Mouse (Mus musculus): Measurements from ENCODE around the gene Akt3. TPM values are rescaled to one million over a fixed set of nuclear protein-coding genes. Genes with fewer than 3 reads are reported as not detected.
A peak's percentile ranks its signal among the peaks of the same experiment; 100 is the strongest.

The Akt3 gene
- total RNA-seq, 1 experiment from 2014 or later, result 113 TPM

GRCm38 (mm10) chr1:177198978-177199377, 59.0 kb downstream of the Akt3 start:
- ATAC-seq (replicated peaks in 1 of 2; ENCODE audit: insufficient read depth in 1 of 2, low FRiP score in 2 of 2, low TSS enrichment in 1 of 2, low read depth in 1 of 2, poor library complexity in 2 of 2, severe bottlenecking in 2 of 2), result no peak

- ATAC-seq (replicated peaks in 1 of 2; ENCODE audit: insufficient read depth in 1 of 2, low FRiP score in 2 of 2, low TSS enrichment in 1 of 2, low read depth in 1 of 2, poor library complexity in 2 of 2, severe bottlenecking in 2 of 2), result no peak
These were observed 62.8 kb downstream of the Akt3 start for GRCm38 (mm10) chr1:177195224-177195623.

GRCm38 (mm10) chr1:177194324-177194723, 63.7 kb downstream of the Akt3 start:
- no peak for ATAC-seq (replicated peaks in 1 of 2; ENCODE audit: insufficient read depth in 1 of 2, low FRiP score in 2 of 2, low TSS enrichment in 1 of 2, low read depth in 1 of 2, poor library complexity in 2 of 2, severe bottlenecking in 2 of 2)

GRCm38 (mm10) chr1:177191623-177192022, 66.4 kb downstream of the Akt3 start:
- no peak for ATAC-seq (replicated peaks in 1 of 2; ENCODE audit: insufficient read depth in 1 of 2, low FRiP score in 2 of 2, low TSS enrichment in 1 of 2, low read depth in 1 of 2, poor library complexity in 2 of 2, severe bottlenecking in 2 of 2)

- ATAC-seq (replicated peaks in 1 of 2; ENCODE audit: insufficient read depth in 1 of 2, low FRiP score in 2 of 2, low TSS enrichment in 1 of 2, low read depth in 1 of 2, poor library complexity in 2 of 2, severe bottlenecking in 2 of 2), result no peak
These were observed 67.6 kb downstream of the Akt3 start for GRCm38 (mm10) chr1:177190358-177190757.

GRCm38 (mm10) chr1:177188708-177189107, 69.3 kb downstream of the Akt3 start:
- ATAC-seq (replicated peaks in 1 of 2; ENCODE audit: insufficient read depth in 1 of 2, low FRiP score in 2 of 2, low TSS enrichment in 1 of 2, low read depth in 1 of 2, poor library complexity in 2 of 2, severe bottlenecking in 2 of 2), result peak; percentile 99

GRCm38 (mm10) chr1:177186751-177187150, 71.3 kb downstream of the Akt3 start:
- no peak for ATAC-seq (replicated peaks in 1 of 2; ENCODE audit: insufficient read depth in 1 of 2, low FRiP score in 2 of 2, low TSS enrichment in 1 of 2, low read depth in 1 of 2, poor library complexity in 2 of 2, severe bottlenecking in 2 of 2)

GRCm38 (mm10) chr1:177179635-177180034, 78.4 kb downstream of the Akt3 start:
- ATAC-seq (replicated peaks in 1 of 2; ENCODE audit: insufficient read depth in 1 of 2, low FRiP score in 2 of 2, low TSS enrichment in 1 of 2, low read depth in 1 of 2, poor library complexity in 2 of 2, severe bottlenecking in 2 of 2), result no peak

- no peak for ATAC-seq (replicated peaks in 1 of 2; ENCODE audit: insufficient read depth in 1 of 2, low FRiP score in 2 of 2, low TSS enrichment in 1 of 2, low read depth in 1 of 2, poor library complexity in 2 of 2, severe bottlenecking in 2 of 2)
These were observed 82.6 kb downstream of the Akt3 start for GRCm38 (mm10) chr1:177175436-177175835.

GRCm38 (mm10) chr1:177171300-177171699, 86.7 kb downstream of the Akt3 start:
- ATAC-seq (replicated peaks in 1 of 2; ENCODE audit: insufficient read depth in 1 of 2, low FRiP score in 2 of 2, low TSS enrichment in 1 of 2, low read depth in 1 of 2, poor library complexity in 2 of 2, severe bottlenecking in 2 of 2), result no peak

GRCm38 (mm10) chr1:177165789-177166188, 92.2 kb downstream of the Akt3 start:
- no peak for ATAC-seq (replicated peaks in 1 of 2; ENCODE audit: insufficient read depth in 1 of 2, low FRiP score in 2 of 2, low TSS enrichment in 1 of 2, low read depth in 1 of 2, poor library complexity in 2 of 2, severe bottlenecking in 2 of 2)

- ATAC-seq (replicated peaks in 1 of 2; ENCODE audit: insufficient read depth in 1 of 2, low FRiP score in 2 of 2, low TSS enrichment in 1 of 2, low read depth in 1 of 2, poor library complexity in 2 of 2, severe bottlenecking in 2 of 2), result no peak
These were observed 92.7 kb downstream of the Akt3 start for GRCm38 (mm10) chr1:177165336-177165735.

GRCm38 (mm10) chr1:177150344-177151021, 107.5 kb downstream of the Akt3 start:
- no peak for ATAC-seq (replicated peaks in 1 of 2; ENCODE audit: insufficient read depth in 1 of 2, low FRiP score in 2 of 2, low TSS enrichment in 1 of 2, low read depth in 1 of 2, poor library complexity in 2 of 2, severe bottlenecking in 2 of 2)

- ATAC-seq (replicated peaks in 1 of 2; ENCODE audit: insufficient read depth in 1 of 2, low FRiP score in 2 of 2, low TSS enrichment in 1 of 2, low read depth in 1 of 2, poor library complexity in 2 of 2, severe bottlenecking in 2 of 2), result no peak
These were observed 109.3 kb downstream of the Akt3 start for GRCm38 (mm10) chr1:177148746-177149145.

GRCm38 (mm10) chr1:177141468-177141867, 116.5 kb downstream of the Akt3 start:
- ATAC-seq (replicated peaks in 1 of 2; ENCODE audit: insufficient read depth in 1 of 2, low FRiP score in 2 of 2, low TSS enrichment in 1 of 2, low read depth in 1 of 2, poor library complexity in 2 of 2, severe bottlenecking in 2 of 2), result no peak

GRCm38 (mm10) chr1:177139652-177140051, 118.4 kb downstream of the Akt3 start:
- no peak for ATAC-seq (replicated peaks in 1 of 2; ENCODE audit: insufficient read depth in 1 of 2, low FRiP score in 2 of 2, low TSS enrichment in 1 of 2, low read depth in 1 of 2, poor library complexity in 2 of 2, severe bottlenecking in 2 of 2)

- ATAC-seq (replicated peaks in 1 of 2; ENCODE audit: insufficient read depth in 1 of 2, low FRiP score in 2 of 2, low TSS enrichment in 1 of 2, low read depth in 1 of 2, poor library complexity in 2 of 2, severe bottlenecking in 2 of 2), result peak; percentile 22 to 53; a peak in 1 of 4 replicates
These were observed 126.5 kb downstream of the Akt3 start for GRCm38 (mm10) chr1:177131458-177131857.

GRCm38 (mm10) chr1:177126674-177127073, 131.3 kb downstream of the Akt3 start:
- ATAC-seq (replicated peaks in 1 of 2; ENCODE audit: insufficient read depth in 1 of 2, low FRiP score in 2 of 2, low TSS enrichment in 1 of 2, low read depth in 1 of 2, poor library complexity in 2 of 2, severe bottlenecking in 2 of 2), result no peak

GRCm38 (mm10) chr1:177110665-177111271, 147.2 kb downstream of the Akt3 start:
- ATAC-seq (replicated peaks in 1 of 2; ENCODE audit: insufficient read depth in 1 of 2, low FRiP score in 2 of 2, low TSS enrichment in 1 of 2, low read depth in 1 of 2, poor library complexity in 2 of 2, severe bottlenecking in 2 of 2), result peak; percentile 42 to 69; a peak in 3 of 4 replicates

Data from hematopoietic stem cell, adult 5-6 weeks (primary cell).